Mouse (Mus musculus) midbrain, embryonic 14.5 days (tissue): ENCODE measurements around the gene Gm19402. TPM values are rescaled to one million over a fixed set of nuclear protein-coding genes. Genes with fewer than 3 reads are reported as not detected.
A peak's percentile ranks its signal among the peaks of the same experiment; 100 is the strongest.
"Not testable (repeated sequence)": the region's sequence is repeated elsewhere in the genome, so short reads cannot be mapped to it uniquely, and the experiment has no call there.

Experiments
- ATAC-seq: fragments of 200-750 bp; cut with Nextera tagmentation; 2 replicates; pipeline ENCODE4 v1.8.0; 2017; ENCODE audit warnings: moderate number of reproducible peaks, moderate library complexity; ENCODE audit not compliant: low FRiP score, low TSS enrichment
- DNase-seq: peaks from one replicate; pipeline ENCODE4 v3.0.0-alpha.2; 2015
- H3K27ac ChIP-seq: fragments of 300-500 bp; sonication (generic); replicated peaks from 2 replicates; pipeline ENCODE4 v1.5.1; 2014; ENCODE audit warnings: mild to moderate bottlenecking, low read depth, low read length, moderate library complexity
- H3K27me3 ChIP-seq: fragments of 300-500 bp; sonication (generic); 2 replicates; pipeline ENCODE4 v1.6.1; 2014; ENCODE audit warnings: low read length, control low read depth, mixed read lengths; ENCODE audit not compliant: control insufficient read depth, insufficient read depth
- H3K36me3 ChIP-seq: fragments of 300-500 bp; sonication (generic); 2 replicates; pipeline ENCODE4 v1.6.1; 2014; ENCODE audit warnings: low read length, control low read depth; ENCODE audit not compliant: control insufficient read depth, insufficient read depth
- H3K4me1 ChIP-seq: fragments of 300-500 bp; sonication (generic); 2 replicates; pipeline ENCODE4 v1.6.1; 2014; ENCODE audit warnings: mild to moderate bottlenecking, antibody characterized with exemption, low read length, control low read depth; ENCODE audit not compliant: control insufficient read depth, insufficient read depth
- H3K4me2 ChIP-seq: fragments of 300-500 bp; sonication (generic); 2 replicates; pipeline ENCODE4 v1.6.1; 2014; ENCODE audit warnings: mild to moderate bottlenecking, low read length, moderate library complexity
- H3K4me3 ChIP-seq: fragments of 300-500 bp; sonication (generic); replicated peaks from 2 replicates; pipeline ENCODE4 v1.5.1; 2014; ENCODE audit warnings: low read depth, low read length
- H3K9ac ChIP-seq: fragments of 300-500 bp; sonication (generic); replicated peaks from 2 replicates; pipeline ENCODE4 v1.6.1; 2014; ENCODE audit warnings: mild to moderate bottlenecking, low read length, moderate library complexity
- H3K9me3 ChIP-seq: fragments of 300-500 bp; sonication (generic); 2 replicates; pipeline ENCODE4 v1.6.1; 2016; ENCODE audit warnings: low read length, control low read depth, mixed read lengths; ENCODE audit not compliant: control insufficient read depth
- WGBS: fragments of 180-500 bp; shearing (Covaris S2); extraction: QIAGEN DNeasy Blood & Tissue Kit; methylation state at CpG from one replicate; pipeline ENCODE4 v1.1.7; 2014; 5-methylcytosine and 5-hydroxymethylcytosine counted together
- polyA plus RNA-seq: library from polyadenylated mRNA; unstranded; fragments of >200 nt; fragmentation: Nextera tagmentation; extraction: Ambion mirVana; gene quantifications from 2 replicates; pipeline ENCODE4 v1.2.1, GENCODE M21; 2014

The Gm19402 gene
- not detected in 2 replicates for polyA plus RNA-seq

GRCm38 (mm10) chr10:77690356-77690807 is at the start of gene Gm19402:
TSS of gene Gm19402 (minus strand) at chr10:77690757.
- not testable (repeated sequence) for ATAC-seq, H3K4me3 ChIP-seq, H3K9me3 ChIP-seq, H3K4me1 ChIP-seq, H3K27me3 ChIP-seq, H3K27ac ChIP-seq, H3K4me2 ChIP-seq, DNase-seq, H3K36me3 ChIP-seq, H3K9ac ChIP-seq
- 51% methylated on average over 3 of the region's 3 CpGs for WGBS

- no peaks in the 10 kb centered on the region for H3K27me3 ChIP-seq
- 92% methylated on average over 4 of the region's 4 CpGs for WGBS
Observed at GRCm38 (mm10) chr10:77738929-77739328, 48.4 kb upstream of the Gm19402 start.

GRCm38 (mm10) chr10:77735928-77736327 is 45.4 kb upstream of the Gm19402 start:
- no peaks in the 10 kb centered on the region for H3K36me3 ChIP-seq
- no peak overlapping the region for H3K4me2 ChIP-seq
- ATAC-seq = no peak
- H3K4me3 ChIP-seq = no peak overlapping the region
- no peak overlapping the region for H3K9ac ChIP-seq
- no peak overlapping the region for H3K27ac ChIP-seq
- no peak for DNase-seq
- no peaks in the 10 kb centered on the region for H3K27me3 ChIP-seq
- 90% methylated on average over 1 of the region's 1 CpGs for WGBS
- no peaks in the 10 kb centered on the region for H3K4me1 ChIP-seq
- no peaks in the 10 kb centered on the region for H3K9me3 ChIP-seq

More at GRCm38 (mm10) chr10:77738929-77739328, 48.4 kb upstream of the Gm19402 start:
- no peak overlapping the region for H3K4me3 ChIP-seq
- H3K27ac ChIP-seq = no peak overlapping the region
- no peak overlapping the region for H3K4me2 ChIP-seq
- no peaks in the 10 kb centered on the region for H3K9me3 ChIP-seq
- DNase-seq = no peak
- no peaks in the 10 kb centered on the region for H3K36me3 ChIP-seq
- ATAC-seq = no peak
- H3K4me1 ChIP-seq = no peaks in the 10 kb centered on the region
- H3K9ac ChIP-seq = no peak overlapping the region

- ATAC-seq (no peak), DNase-seq (peak; percentile 20)
- no peak overlapping the region for H3K4me3 ChIP-seq
- H3K4me2 ChIP-seq = no peak overlapping the region
- no peaks in the 10 kb centered on the region for H3K4me1 ChIP-seq
- WGBS = 48% methylated on average over 4 of the region's 4 CpGs
- no peak overlapping the region for H3K27ac ChIP-seq
- H3K27me3 ChIP-seq = no peaks in the 10 kb centered on the region
- H3K9me3 ChIP-seq = no peaks in the 10 kb centered on the region
- H3K36me3 ChIP-seq = no peaks in the 10 kb centered on the region
- no peak overlapping the region for H3K9ac ChIP-seq
Observed at GRCm38 (mm10) chr10:77729241-77729640, 38.7 kb upstream of the Gm19402 start.

GRCm38 (mm10) chr10:77728280-77728679 is 37.7 kb upstream of the Gm19402 start:
- WGBS = 69% methylated on average over 4 of the region's 4 CpGs

GRCm38 (mm10) chr10:77726186-77726585 is 35.6 kb upstream of the Gm19402 start, which contains the start of gene Gm10100:
TSS of gene Gm10100 (plus strand) at chr10:77726486.
- ATAC-seq (no peak), DNase-seq (no peak)
- Histone ChIP-seq H3K27me3 (no peaks in the 10 kb centered on the region), H3K4me1 (no peaks in the 10 kb centered on the region), H3K9ac (no peak within 1 kb of the TSS), H3K27ac (no peak within 1 kb of the TSS), H3K36me3 (no peaks in the 10 kb centered on the region), H3K9me3 (no peaks in the 10 kb centered on the region), H3K4me2 (no peak within 1 kb of the TSS), H3K4me3 (no peak within 1 kb of the TSS)
- 42% methylated on average over 3 of the region's 3 CpGs for WGBS

More at GRCm38 (mm10) chr10:77728280-77728679, 37.7 kb upstream of the Gm19402 start:
- no peaks in the 10 kb centered on the region for H3K36me3 ChIP-seq
- H3K27me3 ChIP-seq = no peaks in the 10 kb centered on the region
- H3K4me3 ChIP-seq = no peak overlapping the region
- H3K27ac ChIP-seq = no peak overlapping the region
- H3K9me3 ChIP-seq = no peaks in the 10 kb centered on the region
- H3K4me2 ChIP-seq = no peak overlapping the region
- no peaks in the 10 kb centered on the region for H3K4me1 ChIP-seq
- DNase-seq (peak; percentile 12), ATAC-seq (no peak)
- H3K9ac ChIP-seq = no peak overlapping the region

GRCm38 (mm10) chr10:77724855-77725254 is 34.3 kb upstream of the Gm19402 start:
- no peak overlapping the region for H3K9ac ChIP-seq
- no peak overlapping the region for H3K4me2 ChIP-seq
- DNase-seq (no peak), ATAC-seq (no peak)
- H3K9me3 ChIP-seq = no peaks in the 10 kb centered on the region
- no peak overlapping the region for H3K4me3 ChIP-seq
- H3K27ac ChIP-seq = no peak overlapping the region
- H3K27me3 ChIP-seq = no peaks in the 10 kb centered on the region
- H3K4me1 ChIP-seq = no peaks in the 10 kb centered on the region
- no peaks in the 10 kb centered on the region for H3K36me3 ChIP-seq
- 77% methylated on average over 8 of the region's 8 CpGs for WGBS

GRCm38 (mm10) chr10:77720299-77720698 is 29.7 kb upstream of the Gm19402 start, which contains the start of gene Krtap12-1:
TSS of gene Krtap12-1 (plus strand) at chr10:77720599.
- not testable (repeated sequence) for H3K9me3 ChIP-seq, DNase-seq, H3K4me1 ChIP-seq, H3K36me3 ChIP-seq, H3K4me3 ChIP-seq, H3K4me2 ChIP-seq, H3K9ac ChIP-seq, H3K27me3 ChIP-seq, ATAC-seq, H3K27ac ChIP-seq
- WGBS = 87% methylated on average over 1 of the region's 1 CpGs

GRCm38 (mm10) chr10:77715507-77715906 is 24.9 kb upstream of the Gm19402 start, which contains the start of gene Gm10142:
TSS of gene Gm10142 (plus strand) at chr10:77715807.
- Histone ChIP-seq H3K9ac (no peak within 1 kb of the TSS), H3K27ac (no peak within 1 kb of the TSS), H3K9me3 (no peaks in the 10 kb centered on the region), H3K36me3 (no peaks in the 10 kb centered on the region), H3K27me3 (no peaks in the 10 kb centered on the region), H3K4me3 (no peak within 1 kb of the TSS), H3K4me1 (no peaks in the 10 kb centered on the region), H3K4me2 (no peak within 1 kb of the TSS)
- ATAC-seq = no peak
- WGBS = 87% methylated on average over 1 of the region's 1 CpGs
- no peak for DNase-seq
